Mouse (Mus musculus) neural tube, embryonic 12.5 days (tissue): ENCODE measurements around the gene Zfpm1. TPM values are rescaled to one million over a fixed set of nuclear protein-coding genes. Genes with fewer than 3 reads are reported as not detected.

Experiments
- ATAC-seq: fragments of 200-750 bp; cut with Nextera tagmentation; 2 replicates; pipeline ENCODE4 v1.8.0; 2017; ENCODE audit warnings: low read depth, mild to moderate bottlenecking, moderate TSS enrichment, moderate library complexity; ENCODE audit not compliant: low FRiP score
- H3K27ac ChIP-seq: fragments of 300-500 bp; sonication (generic); 2 replicates; pipeline ENCODE4 v1.5.1; 2016
- H3K27me3 ChIP-seq: fragments of 300-500 bp; sonication (generic); replicated peaks from 2 replicates; pipeline ENCODE4 v1.6.1; 2016; ENCODE audit warnings: mild to moderate bottlenecking
- H3K36me3 ChIP-seq: fragments of 300-500 bp; sonication (generic); 2 replicates; pipeline ENCODE4 v1.6.1; 2016; ENCODE audit warnings: mild to moderate bottlenecking
- H3K4me1 ChIP-seq: fragments of 300-500 bp; sonication (generic); 2 replicates; pipeline ENCODE4 v1.6.1; 2016
- H3K4me2 ChIP-seq: fragments of 300-500 bp; sonication (generic); replicated peaks from 2 replicates; pipeline ENCODE4 v1.6.1; 2016; ENCODE audit warnings: mild to moderate bottlenecking
- H3K4me3 ChIP-seq: fragments of 300-500 bp; sonication (generic); 2 replicates; pipeline ENCODE4 v1.5.1; 2016
- H3K9ac ChIP-seq: fragments of 300-500 bp; sonication (generic); 2 replicates; pipeline ENCODE4 v1.6.1; 2016; ENCODE audit warnings: mild to moderate bottlenecking
- H3K9me3 ChIP-seq: fragments of 300-500 bp; sonication (generic); 2 replicates; pipeline ENCODE4 v1.6.1; 2016; ENCODE audit warnings: mild to moderate bottlenecking
- WGBS: fragments of 180-500 bp; shearing (Covaris S2); methylation state at CpG from one replicate; pipeline ENCODE4 v1.1.7; 2016; 5-methylcytosine and 5-hydroxymethylcytosine counted together
- polyA plus RNA-seq: library from polyadenylated mRNA; unstranded; fragments of >200 nt; fragmentation: Nextera tagmentation; extraction: Ambion mirVana; gene quantifications from 2 replicates; pipeline ENCODE4 v1.2.1, GENCODE M21; 2016

The Zfpm1 gene
- polyA plus RNA-seq, 1 experiment from 2014 or later: 2.3 TPM

DNA sequence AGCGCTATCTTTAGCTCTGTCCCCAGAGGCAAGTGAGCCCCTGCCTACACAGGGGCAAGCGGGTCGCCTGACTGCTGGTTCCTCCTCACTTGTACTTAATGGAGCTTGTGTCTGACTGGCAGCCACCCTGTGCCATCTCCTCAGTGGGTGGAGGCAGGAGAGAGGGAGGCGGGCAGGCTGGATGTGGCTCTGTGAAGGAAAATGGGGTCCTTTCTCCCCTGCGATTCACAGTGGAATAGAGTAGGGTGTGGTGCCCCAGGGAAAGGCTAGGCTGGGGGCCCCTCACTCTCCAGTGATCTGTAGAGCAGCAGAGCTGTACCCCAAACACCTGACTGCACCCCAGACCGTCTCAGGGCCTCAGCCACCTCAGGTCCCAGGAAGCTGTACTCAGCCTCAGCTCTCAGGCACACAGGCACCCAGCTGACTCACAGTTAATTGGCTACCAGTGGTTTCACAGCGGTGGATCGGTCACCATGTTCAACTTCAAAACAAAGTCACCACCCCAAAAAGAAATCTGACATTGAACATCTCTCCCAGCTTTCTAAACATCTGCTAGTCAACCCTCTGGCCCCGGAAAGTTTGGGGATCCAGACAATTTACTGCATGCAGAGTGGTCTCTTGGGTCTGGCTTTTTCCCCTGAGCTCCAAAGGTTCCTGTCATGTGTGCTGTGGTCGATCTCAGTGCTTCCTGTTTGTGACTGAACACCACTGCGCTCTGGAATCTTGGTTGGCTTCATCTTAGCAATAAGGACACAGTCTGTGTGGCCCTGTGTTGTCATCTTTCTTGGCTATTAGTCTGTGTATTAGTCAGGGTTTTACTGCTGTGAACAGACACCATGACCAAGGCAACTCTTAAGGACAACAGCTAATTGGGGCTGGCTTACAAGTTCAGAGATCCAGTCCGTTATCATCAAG lies 63.5 kb downstream of the Zfpm1 start:
- no peaks in the 10 kb centered on the region for H3K36me3 ChIP-seq
- peaks cover 19% of the 10 kb centered on the region for H3K4me1 ChIP-seq
- peaks cover 39% of the 10 kb centered on the region for H3K27me3 ChIP-seq
- 0 out of 2 replicates have a peak overlapping the region, but pooled peaks have one; percentile 22 for H3K9ac ChIP-seq
- no peaks in the 10 kb centered on the region for H3K9me3 ChIP-seq
- ATAC-seq: no peak
- no peak overlapping the region for H3K27ac ChIP-seq
- H3K4me2 ChIP-seq: no peak overlapping the region
- H3K4me3 ChIP-seq: no peak overlapping the region
- WGBS: 62% methylated on average over 12 of the region's 12 CpGs

DNA sequence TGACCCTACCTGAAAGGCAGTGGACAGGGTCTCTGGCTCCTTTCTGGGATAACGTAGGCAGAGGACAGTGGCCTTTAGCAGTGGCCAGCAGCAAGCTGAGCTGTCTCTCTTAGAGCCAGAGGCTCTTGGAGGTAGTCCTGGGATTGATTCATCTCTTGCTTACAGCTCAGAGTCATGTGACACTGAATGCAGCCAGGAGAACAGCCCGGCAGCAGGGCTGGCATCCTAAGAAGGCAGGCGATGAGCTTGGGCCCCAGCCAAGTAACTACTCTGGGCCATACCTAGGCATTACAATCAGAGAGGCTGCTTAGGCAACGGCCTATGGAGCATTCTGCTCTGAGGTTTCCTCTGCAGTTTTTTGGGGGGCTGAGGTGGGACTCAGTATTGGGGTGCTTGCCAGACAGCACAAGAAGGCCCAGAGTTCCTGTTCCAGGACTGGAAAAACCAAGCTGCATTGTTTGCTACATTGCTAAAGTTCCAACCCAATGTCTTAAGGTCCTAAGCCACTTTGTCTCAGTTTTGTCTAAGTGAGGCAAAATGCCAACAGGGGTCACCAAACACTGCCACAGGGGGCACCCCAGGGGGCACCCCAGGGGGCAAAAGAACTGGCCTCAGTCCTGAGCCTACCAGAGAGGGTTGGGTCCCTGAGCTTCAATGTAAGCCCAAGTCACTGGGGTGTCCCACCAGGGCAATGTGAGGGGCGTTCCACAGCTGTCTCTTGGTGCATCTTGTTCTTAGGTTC lies 66.0 kb downstream of the Zfpm1 start:
- no peak overlapping the region for H3K9ac ChIP-seq
- H3K4me3 ChIP-seq: no peak overlapping the region
- no peak for ATAC-seq
- 80% methylated on average over 5 of the region's 5 CpGs for WGBS
- peaks cover 31% of the 10 kb centered on the region for H3K27me3 ChIP-seq
- no peak overlapping the region for H3K4me2 ChIP-seq
- no peaks in the 10 kb centered on the region for H3K9me3 ChIP-seq
- H3K36me3 ChIP-seq: no peaks in the 10 kb centered on the region
- no peak overlapping the region for H3K27ac ChIP-seq
- H3K4me1 ChIP-seq: peaks cover 16% of the 10 kb centered on the region

- H3K27me3 ChIP-seq: peaks cover 18% of the 10 kb centered on the region; the same call in 1 of the 2 replicates
- H3K4me2 ChIP-seq: no peak overlapping the region
- ATAC-seq: no peak
- H3K9ac ChIP-seq: no peak overlapping the region
- H3K27ac ChIP-seq: no peak overlapping the region
- H3K36me3 ChIP-seq: no peaks in the 10 kb centered on the region
- 46% methylated on average over 15 of the region's 15 CpGs for WGBS
- 0 out of 2 replicates have a peak, but pooled peaks cover under 1% of the 10 kb centered on the region for H3K4me1 ChIP-seq
- no peak overlapping the region for H3K4me3 ChIP-seq
- H3K9me3 ChIP-seq: no peaks in the 10 kb centered on the region
Measured at GRCm38 (mm10) chr8:122349357-122350297, 67.7 kb downstream of the Zfpm1 start.

- no peak overlapping the region for H3K27ac ChIP-seq
- H3K9me3 ChIP-seq: no peaks in the 10 kb centered on the region
- no peak for ATAC-seq
- peaks cover 11% of the 10 kb centered on the region; the same call in 1 of the 2 replicates for H3K27me3 ChIP-seq
- no peak overlapping the region for H3K4me3 ChIP-seq
- 30% methylated on average over 11 of the region's 11 CpGs for WGBS
- no peaks in the 10 kb centered on the region for H3K36me3 ChIP-seq
- no peak overlapping the region for H3K4me2 ChIP-seq
- no peak overlapping the region for H3K9ac ChIP-seq
- H3K4me1 ChIP-seq: no peaks in the 10 kb centered on the region
Measured at GRCm38 (mm10) chr8:122350309-122351089, 68.6 kb downstream of the Zfpm1 start.

DNA sequence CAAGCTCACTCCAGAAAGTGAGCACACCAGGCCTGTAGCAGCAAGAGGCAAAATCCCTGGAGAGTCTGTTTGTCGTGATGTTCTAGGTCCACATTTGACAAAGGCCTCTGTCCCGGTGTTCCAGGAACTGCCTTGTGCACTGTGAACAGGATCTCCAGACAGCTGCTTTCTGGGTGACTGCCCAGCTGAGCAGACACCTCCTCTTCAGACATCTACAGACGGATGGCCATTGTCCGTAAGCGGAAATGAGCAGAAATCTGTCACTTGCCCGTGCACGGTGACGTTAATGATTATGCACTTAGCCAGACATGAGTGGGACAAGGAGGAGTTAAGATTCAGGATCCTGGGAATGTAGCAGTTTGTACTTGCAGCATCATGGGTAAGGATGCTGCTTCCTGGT lies 72.2 kb downstream of the Zfpm1 start:
- H3K4me3 ChIP-seq: no peak overlapping the region
- H3K4me1 ChIP-seq: no peaks in the 10 kb centered on the region
- no peaks in the 10 kb centered on the region for H3K36me3 ChIP-seq
- H3K27ac ChIP-seq: no peak overlapping the region
- H3K9me3 ChIP-seq: no peaks in the 10 kb centered on the region
- peaks cover 7% of the 10 kb centered on the region; the same call in 1 of the 2 replicates for H3K27me3 ChIP-seq
- WGBS: 79% methylated on average over 8 of the region's 8 CpGs
- H3K4me2 ChIP-seq: no peak overlapping the region
- no peak for ATAC-seq
- no peak overlapping the region for H3K9ac ChIP-seq

DNA sequence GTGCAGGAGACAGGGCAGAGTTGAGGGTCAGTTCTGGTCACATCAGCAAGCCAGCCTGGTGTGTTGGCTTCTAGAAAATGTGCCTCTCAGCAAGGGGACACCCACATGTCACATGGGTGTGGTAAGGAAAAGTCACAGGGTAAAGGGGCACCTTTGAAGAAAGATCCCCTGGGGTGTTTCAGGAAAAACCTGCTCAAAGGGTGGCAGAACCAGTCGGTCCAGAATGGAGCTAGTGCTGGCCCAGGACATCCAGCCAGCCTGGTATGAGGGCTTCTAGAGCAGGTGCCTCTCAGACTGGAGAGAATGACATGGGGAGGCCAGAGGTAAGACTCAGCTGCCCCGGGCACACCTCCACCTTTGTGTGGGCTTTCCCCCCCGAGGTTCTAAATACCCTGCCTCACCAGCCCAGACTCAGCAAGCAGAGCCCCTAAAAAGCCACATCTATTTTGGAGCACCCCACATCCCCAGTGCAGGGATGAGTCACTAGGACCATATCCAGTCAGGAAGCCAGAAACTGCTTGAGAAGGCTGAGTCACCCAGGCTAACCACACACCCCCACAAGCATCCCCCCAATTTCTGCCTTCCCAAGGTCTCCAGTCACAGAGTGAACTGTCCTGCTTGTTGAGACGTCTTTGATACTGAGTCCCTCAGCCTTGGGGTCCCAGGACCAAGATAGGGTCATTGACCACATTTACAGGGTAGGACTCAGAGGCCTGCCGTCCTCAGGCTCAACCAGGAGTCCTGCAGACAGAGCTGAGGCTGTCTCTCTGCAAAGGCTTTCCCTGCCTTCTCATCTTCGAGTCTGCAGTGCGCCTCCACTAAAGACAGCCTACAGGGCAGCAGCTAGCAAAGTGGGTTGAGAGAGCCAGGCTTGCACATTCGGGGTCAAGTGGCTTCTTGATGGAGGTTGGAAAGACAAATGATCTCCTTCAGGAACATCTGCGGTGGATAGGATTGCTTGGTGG lies 74.0 kb downstream of the Zfpm1 start:
- Histone ChIP-seq H3K36me3 (no peaks in the 10 kb centered on the region), H3K27me3 (peaks cover 3% of the 10 kb centered on the region; the same call in 1 of the 2 replicates), H3K9me3 (no peaks in the 10 kb centered on the region), H3K4me3 (no peak overlapping the region), H3K4me2 (no peak overlapping the region), H3K4me1 (no peaks in the 10 kb centered on the region), H3K9ac (no peak overlapping the region), H3K27ac (no peak overlapping the region)
- 74% methylated on average over 9 of the region's 9 CpGs for WGBS
- ATAC-seq: no peak

GRCm38 (mm10) chr8:122357202-122357601 lies 75.3 kb downstream of the Zfpm1 start:
- Histone ChIP-seq H3K4me2 (no peak overlapping the region), H3K27me3 (peaks cover 3% of the 10 kb centered on the region; the same call in 1 of the 2 replicates), H3K4me3 (no peak overlapping the region), H3K9me3 (no peaks in the 10 kb centered on the region), H3K36me3 (no peaks in the 10 kb centered on the region), H3K4me1 (no peaks in the 10 kb centered on the region), H3K27ac (no peak overlapping the region), H3K9ac (no peak overlapping the region)
- 59% methylated on average over 11 of the region's 11 CpGs for WGBS
- no peak for ATAC-seq

GRCm38 (mm10) chr8:122357641-122358040 lies 75.7 kb downstream of the Zfpm1 start:
- H3K4me2 ChIP-seq: no peak overlapping the region
- no peaks in the 10 kb centered on the region for H3K9me3 ChIP-seq
- WGBS: 76% methylated on average over 5 of the region's 5 CpGs
- no peak overlapping the region for H3K27ac ChIP-seq
- H3K27me3 ChIP-seq: peaks cover 3% of the 10 kb centered on the region; the same call in 1 of the 2 replicates
- H3K4me1 ChIP-seq: no peaks in the 10 kb centered on the region
- ATAC-seq: no peak
- no peak overlapping the region for H3K4me3 ChIP-seq
- H3K36me3 ChIP-seq: no peaks in the 10 kb centered on the region
- H3K9ac ChIP-seq: no peak overlapping the region

GRCm38 (mm10) chr8:122359111-122359775 lies 77.3 kb downstream of the Zfpm1 start:
- no peak overlapping the region for H3K27ac ChIP-seq
- no peaks in the 10 kb centered on the region for H3K9me3 ChIP-seq
- no peak overlapping the region for H3K4me2 ChIP-seq
- 78% methylated on average over 15 of the region's 15 CpGs for WGBS
- no peak for ATAC-seq
- H3K36me3 ChIP-seq: no peaks in the 10 kb centered on the region
- H3K27me3 ChIP-seq: peaks cover under 1% of the 10 kb centered on the region
- H3K4me3 ChIP-seq: no peak overlapping the region
- H3K4me1 ChIP-seq: no peaks in the 10 kb centered on the region
- H3K9ac ChIP-seq: no peak overlapping the region
